ENCODE assay signal across 7 mouse cellular contexts in genomic region chr5:65536751-65537419, GRCm38 (mm10). TPM values are rescaled to one million over a fixed set of nuclear protein-coding genes. Genes with fewer than 3 reads are reported as not detected.
A peak's percentile ranks its signal among the peaks of the same experiment; 100 is the strongest.
DNase-seq lines count a peak whose midpoint lies in the region; ATAC-seq lines count a peak whose summit lies in the region.

Gene Smim14 (minus strand): TSS chr5:65537184.
Gene Ube2k (plus strand): TSS chr5:65537233.

- H3K4me1 ChIP-seq in embryonic facial prominence, embryonic 10.5 days, result peaks cover 19% of the 10 kb centered on the region
- peaks cover 23% of the 10 kb centered on the region for H3K4me1 ChIP-seq in limb, embryonic 10.5 days
- H3K4me1 ChIP-seq in midbrain, embryonic 13.5 days (replicated peaks), result peaks cover 20% of the 10 kb centered on the region

- H3K4me3 ChIP-seq in embryonic facial prominence, embryonic 10.5 days, result peak within 1 kb of the TSS; percentile 95
- H3K4me3 ChIP-seq in limb, embryonic 10.5 days, result peak within 1 kb of the TSS; percentile 94
- H3K4me3 ChIP-seq in midbrain, embryonic 13.5 days (replicated peaks), result peak within 1 kb of the TSS; percentile 93

- H3K4me2 ChIP-seq in midbrain, embryonic 13.5 days (replicated peaks), result peak within 1 kb of the TSS; percentile 70

- WGBS in embryonic facial prominence, embryonic 10.5 days, result under 1% methylated on average over 66 of the region's 66 CpGs
- under 1% methylated on average over 66 of the region's 66 CpGs for WGBS in limb, embryonic 10.5 days
- WGBS in midbrain, embryonic 13.5 days, result under 1% methylated on average over 66 of the region's 66 CpGs

- ATAC-seq in granulocyte monocyte progenitor cell, adult 5-6 weeks (replicated peaks; ENCODE audit: poor library complexity, severe bottlenecking), result peak; percentile 79
- peak; percentile 98 for ATAC-seq in midbrain, embryonic 13.5 days

- peak; percentile 96 for DNase-seq in adrenal gland, postnatal 10 days
- peak; percentile 97 for DNase-seq in embryonic facial prominence, embryonic 10.5 days (ENCODE audit: low spot score)
- peak; percentile 93 for DNase-seq in kidney, adult 11 months
- peak; percentile 97 for DNase-seq in limb, embryonic 10.5 days (ENCODE audit: low spot score)
- peak; percentile 95 for DNase-seq in spleen, adult 12 weeks (ENCODE audit: low spot score)

- peak within 1 kb of the TSS; percentile 95 for H3K9ac ChIP-seq in midbrain, embryonic 13.5 days (replicated peaks)

- H3K27me3 ChIP-seq in embryonic facial prominence, embryonic 10.5 days (replicated peaks; ENCODE audit: low read depth, poor library complexity, severe bottlenecking), result no peaks in the 10 kb centered on the region
- H3K27me3 ChIP-seq in limb, embryonic 10.5 days (ENCODE audit: low read depth, poor library complexity, severe bottlenecking), result no peaks in the 10 kb centered on the region
- no peaks in the 10 kb centered on the region for H3K27me3 ChIP-seq in midbrain, embryonic 13.5 days

- H3K9me3 ChIP-seq in embryonic facial prominence, embryonic 10.5 days, result no peaks in the 10 kb centered on the region
- no peaks in the 10 kb centered on the region for H3K9me3 ChIP-seq in limb, embryonic 10.5 days (replicated peaks)
- H3K9me3 ChIP-seq in midbrain, embryonic 13.5 days, result no peaks in the 10 kb centered on the region

- H3K27ac ChIP-seq in embryonic facial prominence, embryonic 10.5 days (replicated peaks), result peak within 1 kb of the TSS; percentile 98
- peak within 1 kb of the TSS; percentile 99 for H3K27ac ChIP-seq in limb, embryonic 10.5 days
- peak within 1 kb of the TSS; percentile 99 for H3K27ac ChIP-seq in midbrain, embryonic 13.5 days

- peaks cover 20% of the 10 kb centered on the region; the same call in 1 of the 2 replicates for H3K36me3 ChIP-seq in embryonic facial prominence, embryonic 10.5 days (replicated peaks)
- H3K36me3 ChIP-seq in limb, embryonic 10.5 days, result peaks cover 18% of the 10 kb centered on the region
- H3K36me3 ChIP-seq in midbrain, embryonic 13.5 days, result no peaks in the 10 kb centered on the region

RNA-seq across cellular contexts. Expression of gene Smim14, which starts in this region (rescaled TPM):
- 100 to 1,000 TPM; 115 to 117 TPM for total RNA-seq in adrenal gland, postnatal 10 days (2021)
- 56.0 and 69.3 TPM in 2 replicates for polyA plus RNA-seq in embryonic facial prominence, embryonic 10.5 days (2016; fragmentation: Nextera tagmentation; extraction: Ambion mirVana)
- 127 and 147 TPM in 2 replicates for total RNA-seq in granulocyte monocyte progenitor cell, adult 5-6 weeks (2014; fragmentation: Nextera tagmentation)
- total RNA-seq in granulocyte monocyte progenitor cell, adult 5-6 weeks (2017), result 95.5 and 104 TPM in 2 replicates
- polyA plus RNA-seq in limb, embryonic 10.5 days (2016; fragmentation: Nextera tagmentation; extraction: Ambion mirVana), result 44.1 and 67.0 TPM in 2 replicates
- 164 and 167 TPM in 2 replicates for polyA plus RNA-seq in midbrain, embryonic 13.5 days (2015; fragmentation: Nextera tagmentation; extraction: Ambion mirVana)

RNA-seq across cellular contexts. Expression of gene Ube2k, which starts in this region (rescaled TPM):
- 10 to 100 TPM; 91.1 to 92.7 TPM for total RNA-seq in adrenal gland, postnatal 10 days (2021)
- 214 and 216 TPM in 2 replicates for polyA plus RNA-seq in embryonic facial prominence, embryonic 10.5 days (2016; fragmentation: Nextera tagmentation; extraction: Ambion mirVana)
- total RNA-seq in granulocyte monocyte progenitor cell, adult 5-6 weeks (2014; fragmentation: Nextera tagmentation), result 151 and 175 TPM in 2 replicates
- 34.3 and 49.7 TPM in 2 replicates for total RNA-seq in granulocyte monocyte progenitor cell, adult 5-6 weeks (2017)
- 218 and 228 TPM in 2 replicates for polyA plus RNA-seq in limb, embryonic 10.5 days (2016; fragmentation: Nextera tagmentation; extraction: Ambion mirVana)
- polyA plus RNA-seq in midbrain, embryonic 13.5 days (2015; fragmentation: Nextera tagmentation; extraction: Ambion mirVana), result 197 and 204 TPM in 2 replicates

Comparison
In these comparisons a context has a peak if more than half of its experiments do, and no peak if none do; other contexts are left out.
1. Peak in every context shown above with its lines: DNase-seq, ATAC-seq, H3K4me3 ChIP-seq and H3K27ac ChIP-seq.